Mouse (Mus musculus) heart, adult 2 months (tissue): ENCODE measurements around the gene Paox.

Experiments
- CTCF ChIP-seq: fragments of 200-600 bp; IDR thresholded peaks from 2 replicates; pipeline ENCODE4 v1.8.1; 2022; ENCODE audit warnings: antibody characterized with exemption, mild to moderate bottlenecking, moderate library complexity
- EP300 ChIP-seq: fragments of 200-500 bp; IDR thresholded peaks from 2 replicates; pipeline ENCODE4 v1.6.1; 2011; ENCODE audit warnings: low read depth, low read length, control low read depth; ENCODE audit not compliant: insufficient read depth

- TF ChIP-seq EP300 (no peak), CTCF (no peak)
Observed at GRCm38 (mm10) chr7:140153383-140153782, 37.8 kb downstream of the Paox start.
